Mouse (Mus musculus) liver, embryonic 11.5 days (tissue): ENCODE data around the gene Tmem116. TPM values are rescaled to one million over a fixed set of nuclear protein-coding genes. Genes with fewer than 3 reads are reported as not detected.

Experiments used
- ATAC-seq: fragments of 200-750 bp; cut with Nextera tagmentation; replicated peaks from 2 replicates; pipeline ENCODE4 v1.8.0; 2017; ENCODE audit warnings: moderate number of reproducible peaks, mild to moderate bottlenecking, moderate TSS enrichment, moderate library complexity; ENCODE audit not compliant: low FRiP score
- DNase-seq: peaks from one replicate; pipeline ENCODE4 v3.0.0-alpha.2; 2017; ENCODE audit warnings: low spot score
- H3K27ac ChIP-seq: fragments of 300-500 bp; sonication (generic); 2 replicates; pipeline ENCODE4 v1.5.1; 2014; ENCODE audit warnings: mild to moderate bottlenecking, low read depth, low read length, control low read depth
- H3K27me3 ChIP-seq: fragments of 300-500 bp; sonication (generic); replicated peaks from 2 replicates; pipeline ENCODE4 v1.6.1; 2014; ENCODE audit warnings: low read length, mixed read lengths; ENCODE audit not compliant: control insufficient read depth, insufficient read depth
- H3K36me3 ChIP-seq: fragments of 300-500 bp; sonication (generic); 2 replicates; pipeline ENCODE4 v1.6.1; 2014; ENCODE audit warnings: mild to moderate bottlenecking, low read length, moderate library complexity, mixed read lengths; ENCODE audit not compliant: control insufficient read depth, insufficient read depth
- H3K4me1 ChIP-seq: fragments of 300-500 bp; sonication (generic); replicated peaks from 2 replicates; pipeline ENCODE4 v1.6.1; 2014; ENCODE audit warnings: low read length, mixed read lengths; ENCODE audit not compliant: control insufficient read depth, insufficient read depth
- H3K4me2 ChIP-seq: fragments of 300-500 bp; sonication (generic); 2 replicates; pipeline ENCODE4 v1.6.1; 2014; ENCODE audit warnings: mild to moderate bottlenecking, control low read depth, moderate library complexity
- H3K4me3 ChIP-seq: fragments of 300-500 bp; sonication (generic); 2 replicates; pipeline ENCODE4 v1.5.1; 2014; ENCODE audit warnings: low read depth, low read length, control low read depth
- H3K9ac ChIP-seq: fragments of 300-500 bp; sonication (generic); 2 replicates; pipeline ENCODE4 v1.6.1; 2014; ENCODE audit warnings: low read depth, low read length, control low read depth
- H3K9me3 ChIP-seq: fragments of 300-500 bp; sonication (generic); 2 replicates; pipeline ENCODE4 v1.6.1; 2016; ENCODE audit warnings: low read length, inconsistent platforms, mixed read lengths; ENCODE audit not compliant: control insufficient read depth
- WGBS: fragments of 180-500 bp; shearing (Covaris S2); extraction: QIAGEN DNeasy Blood & Tissue Kit; methylation state at CpG from one replicate; pipeline ENCODE4 v1.1.7; 2014; 5-methylcytosine and 5-hydroxymethylcytosine counted together
- polyA plus RNA-seq: library from polyadenylated mRNA; unstranded; fragments of >200 nt; fragmentation: Nextera tagmentation; extraction: Ambion mirVana; gene quantifications from 2 replicates; pipeline ENCODE4 v1.2.1, GENCODE M21; 2014

Tmem116 gene
- polyA plus RNA-seq, 1 experiment from 2014 or later: 1.1 TPM

DNA sequence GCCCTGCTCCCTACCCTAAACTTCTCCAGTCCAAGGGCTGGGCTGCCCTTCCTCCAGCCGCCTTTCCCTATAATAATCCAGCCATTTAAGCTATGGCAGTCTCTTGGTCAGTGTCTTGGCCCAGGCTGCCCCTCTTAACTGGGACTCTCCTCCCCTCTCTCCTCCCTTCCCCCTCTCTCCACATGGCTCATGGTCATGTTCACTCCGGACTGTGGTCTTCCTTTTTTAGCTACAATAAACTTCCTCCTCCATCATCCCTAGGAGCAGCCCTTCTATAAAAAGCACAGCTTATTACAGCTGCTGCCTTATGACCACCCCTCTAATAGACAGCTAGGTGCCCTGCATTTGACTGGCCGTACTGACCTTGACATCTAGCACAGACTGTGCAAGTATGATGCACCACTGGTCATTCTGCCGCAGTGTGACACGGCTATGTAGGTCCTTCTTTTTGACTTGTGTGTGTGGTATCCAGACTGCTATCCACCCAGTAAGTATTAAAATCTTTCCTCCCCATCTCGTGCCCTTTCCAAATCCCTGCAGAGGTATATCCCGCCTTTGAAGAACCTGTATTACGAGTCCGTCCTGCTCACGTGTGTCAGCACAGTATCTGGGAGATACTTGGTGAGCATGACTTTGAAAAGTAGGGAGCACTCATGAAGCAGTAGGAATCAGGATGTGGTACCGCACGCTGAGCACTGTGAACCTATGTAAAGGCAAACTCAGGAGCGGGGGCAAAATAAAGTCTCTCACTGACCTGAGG is 2.2 kb downstream of the Tmem116 start:
- DNase-seq: no peak
- H3K4me2 ChIP-seq: peak overlapping the region; percentile 87
- ATAC-seq: no peak
- H3K36me3 ChIP-seq: peaks cover 6% of the 10 kb centered on the region
- no peaks in the 10 kb centered on the region for H3K9me3 ChIP-seq
- H3K27ac ChIP-seq: no peak overlapping the region
- 88% methylated on average over 13 of the region's 13 CpGs for WGBS
- peaks cover 28% of the 10 kb centered on the region for H3K4me1 ChIP-seq
- H3K4me3 ChIP-seq: peak overlapping the region; percentile 74; the same call in 1 of the 2 replicates
- H3K27me3 ChIP-seq: no peaks in the 10 kb centered on the region
- peak overlapping the region; percentile 97 for H3K9ac ChIP-seq

DNA sequence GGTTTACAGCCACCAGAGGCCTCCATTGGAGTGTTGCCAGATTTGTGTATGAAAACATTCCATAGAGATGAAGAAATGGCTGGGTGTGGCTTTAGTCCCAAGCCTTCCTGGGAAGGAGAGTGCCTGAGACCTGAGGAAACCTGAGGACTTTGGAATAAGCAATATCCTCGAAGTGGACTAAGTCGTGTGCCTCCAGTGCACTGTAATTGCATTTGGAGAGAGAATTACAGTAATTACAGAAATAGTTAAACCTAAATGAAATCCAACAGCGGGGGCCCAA is 2.8 kb downstream of the Tmem116 start:
- WGBS: 92% methylated on average over 3 of the region's 3 CpGs
- ATAC-seq: no peak
- no peak overlapping the region for H3K27ac ChIP-seq
- H3K27me3 ChIP-seq: no peaks in the 10 kb centered on the region
- peaks cover 28% of the 10 kb centered on the region for H3K4me1 ChIP-seq
- no peaks in the 10 kb centered on the region for H3K9me3 ChIP-seq
- H3K9ac ChIP-seq: no peak overlapping the region
- no peak overlapping the region for H3K4me3 ChIP-seq
- DNase-seq: no peak
- H3K4me2 ChIP-seq: no peak overlapping the region
- peaks cover under 1% of the 10 kb centered on the region; the same call in 1 of the 2 replicates for H3K36me3 ChIP-seq

DNA sequence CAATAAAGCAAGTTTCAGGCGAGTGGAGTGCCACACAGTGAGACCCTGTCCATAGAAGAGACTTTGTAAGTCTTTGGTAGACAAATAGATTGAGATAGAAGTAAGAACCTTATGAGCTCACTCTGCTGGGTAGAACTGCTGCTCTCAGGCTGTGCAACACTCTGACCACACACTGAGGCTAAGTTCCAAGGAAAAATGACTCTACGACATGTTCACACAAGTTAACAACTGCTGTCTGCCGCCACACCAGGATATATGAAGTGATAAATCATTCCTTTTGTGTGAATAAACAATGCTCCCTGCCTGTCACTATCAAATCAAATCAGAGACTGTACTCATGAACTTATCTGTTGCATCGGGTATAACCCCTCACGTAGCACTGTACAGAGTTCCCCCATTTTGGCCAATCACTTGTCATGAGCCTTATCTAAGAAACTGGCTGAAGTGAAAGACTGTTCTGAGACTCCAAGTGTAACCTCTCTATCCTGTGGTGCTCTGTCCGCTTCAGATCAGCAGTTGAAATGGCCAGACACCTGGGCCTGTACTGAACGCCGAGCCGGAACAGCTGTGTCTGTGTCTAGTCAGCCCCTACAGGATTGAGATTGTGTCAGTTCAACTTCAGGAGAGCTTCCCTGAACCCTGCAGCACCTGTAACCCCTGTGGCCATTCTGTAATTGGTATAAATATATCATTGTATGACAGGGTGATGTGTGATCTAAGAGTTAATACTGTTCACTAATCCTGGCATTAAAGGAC is 4.0 kb downstream of the Tmem116 start:
- no peak for ATAC-seq
- Histone ChIP-seq H3K27ac (no peak overlapping the region; the same call in 1 of the 2 replicates), H3K9ac (no peak overlapping the region), H3K4me3 (no peak overlapping the region), H3K4me2 (no peak overlapping the region), H3K9me3 (no peaks in the 10 kb centered on the region), H3K27me3 (no peaks in the 10 kb centered on the region), H3K36me3 (no peaks in the 10 kb centered on the region), H3K4me1 (peaks cover 23% of the 10 kb centered on the region)
- DNase-seq: peak; percentile 28
- WGBS: 67% methylated on average over 9 of the region's 9 CpGs

DNA sequence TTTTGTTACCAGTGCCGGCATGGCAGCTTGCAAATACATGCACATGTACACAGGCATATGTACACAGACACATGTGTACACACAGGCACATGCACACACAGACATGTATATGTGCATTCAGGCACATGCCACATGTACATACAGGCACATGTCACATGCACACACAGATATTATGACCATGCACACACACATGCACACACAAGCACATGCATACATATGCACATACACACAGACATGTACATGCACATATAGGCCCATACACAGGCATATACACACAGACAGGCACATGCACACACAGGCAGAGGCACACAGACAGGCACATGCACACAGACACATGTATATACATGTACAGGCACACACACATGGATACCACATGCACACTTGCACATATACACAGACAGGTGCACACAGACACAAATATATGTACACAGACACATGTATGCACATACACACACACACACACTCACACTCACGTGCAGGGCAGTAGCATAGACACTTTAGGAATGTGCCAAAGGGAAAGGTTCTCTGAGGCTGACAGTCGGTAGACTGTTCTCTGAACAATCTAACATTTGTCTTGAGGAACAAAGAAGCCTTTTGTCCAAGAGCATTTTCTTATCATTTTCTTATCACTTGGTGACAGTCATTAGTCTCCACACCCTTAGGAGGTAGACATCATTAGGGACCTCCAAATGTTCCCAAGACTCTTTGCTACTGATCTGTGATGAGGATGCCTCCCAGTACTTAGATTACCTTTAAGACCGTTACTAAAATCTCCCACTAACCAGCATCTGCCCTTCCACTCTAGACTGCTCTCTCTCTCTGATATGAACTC is 9.9 kb downstream of the Tmem116 start:
- Histone ChIP-seq H3K4me1 (peaks cover 18% of the 10 kb centered on the region), H3K27ac (no peak overlapping the region), H3K4me3 (no peak overlapping the region), H3K36me3 (no peaks in the 10 kb centered on the region), H3K9ac (no peak overlapping the region), H3K9me3 (no peaks in the 10 kb centered on the region), H3K27me3 (no peaks in the 10 kb centered on the region), H3K4me2 (peak overlapping the region; percentile 33)
- DNase-seq (peak; percentile 30), ATAC-seq (peak; percentile 82)
- 54% methylated on average over 4 of the region's 4 CpGs for WGBS

DNA sequence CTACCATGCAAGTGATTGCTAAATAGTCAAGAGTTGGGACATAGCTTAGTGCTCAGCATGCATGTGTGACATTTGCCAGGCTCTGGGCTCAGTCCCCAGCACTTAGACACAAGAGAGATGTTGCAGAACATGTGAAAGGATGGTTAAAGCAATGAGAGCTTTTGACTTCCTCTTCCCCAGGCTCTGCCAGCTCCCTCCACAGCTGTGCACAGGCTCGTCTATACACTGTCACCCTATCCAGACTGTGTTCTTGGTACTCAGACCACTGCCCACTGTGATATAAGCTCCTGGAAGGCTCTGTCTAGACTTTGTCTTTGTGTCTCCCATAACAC is 10.4 kb downstream of the Tmem116 start:
- no peaks in the 10 kb centered on the region for H3K27me3 ChIP-seq
- WGBS: 21% methylated on average over 1 of the region's 1 CpGs
- no peak overlapping the region for H3K4me3 ChIP-seq
- H3K4me2 ChIP-seq: peak overlapping the region; percentile 33
- no peaks in the 10 kb centered on the region for H3K36me3 ChIP-seq
- ATAC-seq: peak; percentile 42
- H3K27ac ChIP-seq: no peak overlapping the region
- peaks cover 17% of the 10 kb centered on the region for H3K4me1 ChIP-seq
- DNase-seq: peak; percentile 31
- no peaks in the 10 kb centered on the region for H3K9me3 ChIP-seq
- H3K9ac ChIP-seq: no peak overlapping the region

DNA sequence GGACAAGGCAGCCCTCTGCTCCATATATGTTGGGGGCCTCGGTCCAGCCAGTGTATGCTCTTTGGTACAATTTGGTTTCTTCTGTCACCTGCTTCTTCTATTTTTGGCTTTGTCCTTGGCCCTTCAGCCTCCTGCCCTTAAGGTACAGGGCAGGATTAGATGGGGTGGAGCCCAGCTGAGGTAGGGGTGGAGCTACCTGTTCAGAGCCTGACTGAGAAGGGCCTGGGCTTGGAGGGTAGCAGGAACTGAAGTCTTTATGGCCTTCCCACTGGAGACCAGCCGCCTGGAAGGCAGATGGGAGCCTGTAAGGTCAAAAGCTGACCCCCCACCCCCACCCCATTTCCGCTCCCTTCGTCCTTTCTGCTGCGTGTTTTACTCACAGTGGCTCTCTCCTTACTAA is 11.3 kb downstream of the Tmem116 start:
- no peaks in the 10 kb centered on the region for H3K9me3 ChIP-seq
- ATAC-seq (no peak), DNase-seq (no peak)
- no peak overlapping the region for H3K27ac ChIP-seq
- H3K27me3 ChIP-seq: no peaks in the 10 kb centered on the region
- H3K4me1 ChIP-seq: peaks cover 17% of the 10 kb centered on the region
- no peak overlapping the region for H3K4me2 ChIP-seq
- H3K9ac ChIP-seq: no peak overlapping the region
- no peaks in the 10 kb centered on the region for H3K36me3 ChIP-seq
- WGBS: 77% methylated on average over 5 of the region's 5 CpGs
- H3K4me3 ChIP-seq: no peak overlapping the region

DNA sequence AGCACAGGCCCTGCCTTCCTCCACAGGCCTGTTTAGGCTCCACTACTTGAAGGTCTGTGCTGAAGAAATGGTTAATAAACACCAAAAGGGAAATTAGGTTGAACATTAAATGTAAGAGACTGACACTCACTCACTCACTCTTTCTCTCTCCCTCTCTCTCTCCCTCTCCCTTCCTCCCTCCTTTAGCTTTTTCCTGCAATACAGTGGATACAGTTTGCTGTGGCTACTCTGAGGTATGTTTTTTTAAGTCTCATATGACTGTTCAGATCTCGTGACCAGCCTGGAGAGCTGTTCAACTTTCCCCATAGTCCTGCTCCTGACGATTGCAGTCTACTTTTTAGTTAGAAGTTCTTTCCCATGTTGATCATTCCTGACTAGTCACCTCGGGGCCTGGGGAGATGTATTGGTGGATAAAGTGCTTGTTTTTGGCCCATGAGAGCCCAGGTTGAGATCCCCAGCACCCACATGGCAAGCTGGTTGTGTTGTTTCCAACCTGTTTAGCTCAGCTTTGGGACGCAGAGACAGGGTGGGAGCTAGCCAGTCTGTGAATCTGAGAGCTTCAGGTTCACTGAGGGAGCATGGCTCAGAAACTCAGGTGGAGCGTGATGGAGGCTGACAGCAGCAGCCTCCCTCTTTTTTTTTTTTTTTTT is 12.0 kb downstream of the Tmem116 start:
- H3K36me3 ChIP-seq: no peaks in the 10 kb centered on the region
- H3K4me1 ChIP-seq: peaks cover 17% of the 10 kb centered on the region
- no peaks in the 10 kb centered on the region for H3K9me3 ChIP-seq
- no peak overlapping the region for H3K27ac ChIP-seq
- H3K4me2 ChIP-seq: no peak overlapping the region
- no peak overlapping the region for H3K4me3 ChIP-seq
- H3K9ac ChIP-seq: no peak overlapping the region
- 75% methylated on average over 5 of the region's 5 CpGs for WGBS
- DNase-seq (no peak), ATAC-seq (no peak)
- H3K27me3 ChIP-seq: no peaks in the 10 kb centered on the region

DNA sequence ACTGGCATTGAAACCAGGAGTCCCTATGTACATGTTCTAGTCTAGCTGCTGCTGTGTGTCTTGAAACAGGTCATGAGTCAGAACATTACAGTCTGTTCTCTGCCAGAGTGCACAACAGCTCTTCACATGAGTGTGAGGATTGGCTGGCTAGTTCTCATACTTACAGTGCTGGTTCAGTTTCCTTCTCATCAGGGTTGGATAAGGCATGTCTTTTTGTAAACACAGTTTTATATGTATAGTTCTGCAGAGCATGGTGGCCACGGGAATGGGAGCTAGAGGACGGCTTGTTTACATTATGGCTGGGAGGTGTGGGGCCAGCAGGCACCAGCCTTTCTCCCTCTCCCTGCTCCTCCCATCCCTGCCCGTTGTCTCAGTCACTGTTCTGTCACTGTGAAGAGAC is 17.9 kb downstream of the Tmem116 start:
- H3K4me2 ChIP-seq: no peak overlapping the region
- no peaks in the 10 kb centered on the region for H3K36me3 ChIP-seq
- ATAC-seq (no peak), DNase-seq (no peak)
- H3K9ac ChIP-seq: no peak overlapping the region
- H3K27me3 ChIP-seq: no peaks in the 10 kb centered on the region
- H3K4me3 ChIP-seq: no peak overlapping the region
- no peak overlapping the region for H3K27ac ChIP-seq
- WGBS: 30% methylated on average over 3 of the region's 3 CpGs
- no peaks in the 10 kb centered on the region for H3K9me3 ChIP-seq
- peaks cover 6% of the 10 kb centered on the region; the same call in 1 of the 2 replicates for H3K4me1 ChIP-seq
